Mouse (Mus musculus): ENCODE results near the gene Acox1.

Gene Acox1

GRCm38 (mm10) chr11:116167884-116168439 lies 30.9 kb downstream of the Acox1 start, which contains the start of gene Fbf1:
Fbf1 (minus strand) TSS chr11:116168166.
- peak; percentile 94 for DNase-seq (ENCODE audit: low spot score)

- no peak for DNase-seq (ENCODE audit: low spot score)
Observed at GRCm38 (mm10) chr11:116167232-116167631, 31.6 kb downstream of the Acox1 start.

GRCm38 (mm10) chr11:116163002-116163401 lies 35.8 kb downstream of the Acox1 start:
- DNase-seq (ENCODE audit: low spot score) = no peak

GRCm38 (mm10) chr11:116162146-116162545 lies 36.7 kb downstream of the Acox1 start:
- peak; percentile 63 for DNase-seq (ENCODE audit: low spot score)

- no peak for DNase-seq (ENCODE audit: low spot score)
Observed at GRCm38 (mm10) chr11:116161312-116161711, 37.5 kb downstream of the Acox1 start.

- no peak for DNase-seq (ENCODE audit: low spot score)
Observed at GRCm38 (mm10) chr11:116150960-116151359, 47.9 kb downstream of the Acox1 start.

- no peak for DNase-seq (ENCODE audit: low spot score)
Observed at GRCm38 (mm10) chr11:116149341-116149740, 49.5 kb downstream of the Acox1 start.

- DNase-seq (ENCODE audit: low spot score) = no peak
Observed at GRCm38 (mm10) chr11:116148761-116149221, 50.1 kb downstream of the Acox1 start.

GRCm38 (mm10) chr11:116146294-116146985 lies 52.4 kb downstream of the Acox1 start:
- peak; percentile 47 for DNase-seq (ENCODE audit: low spot score)

- no peak for DNase-seq (ENCODE audit: low spot score)
Observed at GRCm38 (mm10) chr11:116145481-116146293, 53.2 kb downstream of the Acox1 start.

- no peak for DNase-seq (ENCODE audit: low spot score)
Observed at GRCm38 (mm10) chr11:116143468-116143867, 55.4 kb downstream of the Acox1 start.

- DNase-seq (ENCODE audit: low spot score) = no peak
Observed at GRCm38 (mm10) chr11:116142211-116142991, 56.4 kb downstream of the Acox1 start.

GRCm38 (mm10) chr11:116138468-116139138 lies 60.2 kb downstream of the Acox1 start, which contains the start of gene Mrpl38:
Mrpl38 (minus strand) TSS chr11:116138868.
- DNase-seq (ENCODE audit: low spot score) = peak; percentile 85

- no peak for DNase-seq (ENCODE audit: low spot score)
Observed at GRCm38 (mm10) chr11:116138096-116138467, 60.8 kb downstream of the Acox1 start.

- DNase-seq (ENCODE audit: low spot score) = no peak
Observed at GRCm38 (mm10) chr11:116134171-116134570, 64.7 kb downstream of the Acox1 start.

- no peak for DNase-seq (ENCODE audit: low spot score)
Observed at GRCm38 (mm10) chr11:116133497-116133896, 65.3 kb downstream of the Acox1 start.

- DNase-seq (ENCODE audit: low spot score) = no peak
Observed at GRCm38 (mm10) chr11:116132366-116133333, 66.2 kb downstream of the Acox1 start.

- no peak for DNase-seq (ENCODE audit: low spot score)
Observed at GRCm38 (mm10) chr11:116131349-116132170, 67.3 kb downstream of the Acox1 start.

- peak; percentile 73 for DNase-seq (ENCODE audit: low spot score)
Observed at GRCm38 (mm10) chr11:116130488-116131205, 68.2 kb downstream of the Acox1 start, which contains the start of gene Trim65. Trim65 (minus strand) TSS chr11:116131128.
